Mouse (Mus musculus) bone marrow macrophage, adult 2 months (primary cell): ENCODE measurements around the gene Arl13b.

ENCODE experiments used
- CTCF ChIP-seq: IDR thresholded peaks from 2 replicates; pipeline ENCODE4 v1.5.1; 2012; ENCODE audit warnings: low read depth, mild to moderate bottlenecking, low read length, moderate library complexity
- POLR2A ChIP-seq: IDR thresholded peaks from 2 replicates; pipeline ENCODE4 v1.6.1; 2012; ENCODE audit warnings: mild to moderate bottlenecking, low read depth, low read length, borderline replicate concordance

GRCm38 (mm10) chr16:62832027-62832426 lies 14.8 kb downstream of the Arl13b start:
- TF ChIP-seq CTCF (no peak), POLR2A (no peak)
